Mouse (Mus musculus) midbrain, embryonic 10.5 days (tissue): ENCODE data around the gene Tspan5. TPM values are rescaled to one million over a fixed set of nuclear protein-coding genes. Genes with fewer than 3 reads are reported as not detected.

Source experiments
- DNase-seq: peaks from one replicate; pipeline ENCODE4 v3.0.0-alpha.2; 2017; ENCODE audit warnings: low spot score
- H3K27ac ChIP-seq: fragments of 300-500 bp; sonication (generic); replicated peaks from 2 replicates; pipeline ENCODE4 v1.5.1; 2016; ENCODE audit warnings: mild to moderate bottlenecking
- H3K27me3 ChIP-seq: fragments of 300-500 bp; sonication (generic); 2 replicates; pipeline ENCODE4 v1.6.1; 2016; ENCODE audit warnings: low read depth, mild to moderate bottlenecking; ENCODE audit not compliant: poor library complexity, severe bottlenecking
- H3K36me3 ChIP-seq: fragments of 300-500 bp; sonication (generic); 2 replicates; pipeline ENCODE4 v1.6.1; 2016; ENCODE audit warnings: mild to moderate bottlenecking, moderate library complexity
- H3K4me1 ChIP-seq: fragments of 300-500 bp; sonication (generic); 2 replicates; pipeline ENCODE4 v1.6.1; 2016
- H3K4me3 ChIP-seq: fragments of 300-500 bp; sonication (generic); 2 replicates; pipeline ENCODE4 v1.5.1; 2016; ENCODE audit warnings: mild to moderate bottlenecking, moderate library complexity
- H3K9me3 ChIP-seq: fragments of 300-500 bp; sonication (generic); replicated peaks from 2 replicates; pipeline ENCODE4 v1.6.1; 2016; ENCODE audit warnings: mild to moderate bottlenecking
- WGBS: fragments of 180-500 bp; shearing (Covaris S2); methylation state at CpG from one replicate; pipeline ENCODE4 v1.1.7; 2016; 5-methylcytosine and 5-hydroxymethylcytosine counted together
- polyA plus RNA-seq: library from polyadenylated mRNA; unstranded; fragments of >200 nt; fragmentation: Nextera tagmentation; extraction: Ambion mirVana; gene quantifications from 2 replicates; pipeline ENCODE4 v1.2.1, GENCODE M21; 2016

Tspan5 gene
- polyA plus RNA-seq, 1 experiment from 2014 or later = 28.1 TPM

DNA sequence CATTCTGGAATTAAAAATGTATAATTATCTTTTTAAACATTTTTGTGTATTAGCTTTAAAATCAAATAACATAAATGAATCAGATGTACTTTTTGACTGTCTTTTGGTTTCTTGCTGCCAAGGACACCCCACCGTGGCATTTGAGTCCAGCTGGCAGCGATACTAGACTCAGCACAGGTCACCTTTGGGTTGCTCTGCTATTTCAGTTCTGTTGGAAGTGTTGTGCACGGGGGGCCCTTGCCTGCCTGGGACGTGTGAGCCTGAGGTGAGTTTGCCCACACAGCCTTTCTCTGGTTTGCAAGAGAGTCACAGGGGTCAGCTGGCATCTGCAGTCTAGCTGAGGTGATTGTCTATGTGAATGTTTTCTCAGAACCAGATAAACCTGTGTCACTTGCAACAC is 65.8 kb downstream of the Tspan5 start:
- no peak for DNase-seq
- Histone ChIP-seq H3K36me3 (no peaks in the 10 kb centered on the region), H3K4me3 (no peak overlapping the region), H3K27ac (no peak overlapping the region), H3K9me3 (no peaks in the 10 kb centered on the region), H3K27me3 (no peaks in the 10 kb centered on the region), H3K4me1 (peaks cover 25% of the 10 kb centered on the region)
- 85% methylated on average over 4 of the region's 4 CpGs for WGBS

DNA sequence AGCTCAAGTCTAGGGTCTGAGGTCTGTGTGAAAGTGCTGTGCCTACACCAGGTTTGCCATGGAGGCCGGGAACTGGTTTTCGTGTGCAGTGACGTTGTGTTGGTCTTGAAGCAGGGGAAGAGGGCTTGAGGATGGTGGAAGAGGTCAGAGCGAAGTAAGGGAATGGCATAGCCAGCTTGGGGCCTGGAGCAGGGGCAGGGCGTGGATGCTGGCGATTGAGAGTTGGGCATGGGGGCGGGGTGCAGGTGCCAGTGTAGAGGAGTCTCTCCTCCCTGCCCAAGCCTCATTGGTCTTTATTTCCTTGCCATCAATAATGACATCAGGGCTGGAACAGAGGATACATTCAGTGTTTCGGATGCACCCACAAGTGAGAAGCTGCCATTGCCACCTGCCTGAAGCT is 67.5 kb downstream of the Tspan5 start:
- 91% methylated on average over 8 of the region's 8 CpGs for WGBS
- Histone ChIP-seq H3K4me3 (no peak overlapping the region), H3K4me1 (peaks cover 22% of the 10 kb centered on the region), H3K9me3 (no peaks in the 10 kb centered on the region), H3K27ac (no peak overlapping the region), H3K27me3 (no peaks in the 10 kb centered on the region), H3K36me3 (no peaks in the 10 kb centered on the region)
- no peak for DNase-seq

DNA sequence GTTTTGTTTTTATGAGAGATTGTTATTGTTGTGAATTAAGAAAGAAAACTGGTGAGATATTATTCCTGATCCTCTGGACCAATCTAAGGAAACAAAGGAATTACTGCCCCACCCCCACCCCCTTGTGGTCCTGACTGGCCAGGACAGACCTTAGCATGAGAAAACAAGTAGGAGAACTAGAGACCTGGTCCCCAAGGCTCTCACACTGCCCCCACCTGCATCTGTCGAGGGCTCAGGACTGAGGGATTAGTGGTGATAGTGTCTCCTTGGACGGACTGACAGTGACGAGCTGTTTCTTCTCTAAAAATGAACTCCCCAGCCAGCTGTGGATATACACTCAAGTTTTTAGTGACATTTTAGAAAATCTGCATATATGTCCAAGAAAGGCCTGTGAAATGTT is 70.6 kb downstream of the Tspan5 start:
- WGBS = 23% methylated on average over 3 of the region's 3 CpGs
- DNase-seq = no peak
- Histone ChIP-seq H3K36me3 (no peaks in the 10 kb centered on the region), H3K9me3 (no peaks in the 10 kb centered on the region), H3K27me3 (no peaks in the 10 kb centered on the region), H3K4me1 (peaks cover 31% of the 10 kb centered on the region), H3K27ac (0 out of 2 replicates have a peak overlapping the region, but pooled peaks have one; percentile 23), H3K4me3 (no peak overlapping the region)

DNA sequence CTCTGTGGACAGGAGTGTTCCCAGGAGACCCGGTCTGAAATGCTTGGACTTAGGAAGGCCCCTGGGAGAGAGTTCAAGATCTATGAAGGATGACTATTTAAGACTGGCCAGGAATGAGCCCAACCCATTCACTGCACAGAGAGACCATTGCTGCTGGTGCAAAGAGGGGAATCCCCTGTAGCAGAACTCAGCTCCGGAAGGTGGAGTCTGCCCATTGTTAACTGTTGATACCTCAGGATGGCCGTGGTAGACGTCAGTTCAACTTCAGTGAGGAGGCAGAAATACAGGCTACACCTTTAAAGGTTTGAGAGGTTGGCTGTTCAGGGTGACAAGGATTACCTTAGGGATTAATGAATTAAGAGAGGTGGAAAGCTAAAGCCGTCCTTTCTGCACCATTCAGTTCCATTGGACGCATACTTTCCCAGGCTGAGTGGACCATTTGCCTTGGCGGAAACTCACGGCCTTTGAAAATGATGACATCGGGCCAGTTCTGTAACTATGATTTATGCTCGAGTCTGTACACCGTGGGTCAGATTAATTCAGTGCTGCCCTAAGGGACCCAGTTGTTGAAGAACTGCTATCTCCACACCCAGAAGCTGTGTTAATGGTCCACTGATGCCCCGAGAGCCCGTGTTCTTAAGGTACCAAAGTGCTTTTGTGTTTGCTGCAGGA is 71.3 kb downstream of the Tspan5 start:
- 86% methylated on average over 13 of the region's 13 CpGs for WGBS
- Histone ChIP-seq H3K4me1 (peaks cover 31% of the 10 kb centered on the region), H3K4me3 (no peak overlapping the region), H3K9me3 (no peaks in the 10 kb centered on the region), H3K27me3 (no peaks in the 10 kb centered on the region), H3K27ac (peak overlapping the region; percentile 23; the same call in 1 of the 2 replicates), H3K36me3 (no peaks in the 10 kb centered on the region)
- DNase-seq = no peak

DNA sequence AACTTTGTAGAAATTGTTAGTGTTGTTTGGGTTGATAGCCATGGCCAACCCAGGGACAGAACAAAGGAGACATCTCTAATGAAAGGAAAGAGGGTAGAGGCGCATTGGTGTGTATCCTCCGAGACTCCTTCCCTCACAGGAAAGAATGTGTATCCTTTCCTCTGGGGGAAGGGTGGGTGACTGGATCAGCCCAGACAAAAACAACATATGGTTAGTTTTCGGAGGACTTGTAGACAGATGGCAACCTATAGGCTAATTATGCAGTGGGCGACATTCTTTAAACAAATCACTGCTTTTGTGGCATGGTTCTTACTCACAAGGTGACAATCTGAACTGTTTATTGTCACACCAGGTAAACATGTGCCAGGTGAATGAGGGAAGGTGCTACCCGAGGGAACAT is 72.5 kb downstream of the Tspan5 start:
- no peak for DNase-seq
- Histone ChIP-seq H3K4me3 (no peak overlapping the region), H3K9me3 (no peaks in the 10 kb centered on the region), H3K36me3 (no peaks in the 10 kb centered on the region), H3K27me3 (no peaks in the 10 kb centered on the region), H3K4me1 (peaks cover 38% of the 10 kb centered on the region), H3K27ac (peak overlapping the region; percentile 43)
- 80% methylated on average over 5 of the region's 5 CpGs for WGBS

DNA sequence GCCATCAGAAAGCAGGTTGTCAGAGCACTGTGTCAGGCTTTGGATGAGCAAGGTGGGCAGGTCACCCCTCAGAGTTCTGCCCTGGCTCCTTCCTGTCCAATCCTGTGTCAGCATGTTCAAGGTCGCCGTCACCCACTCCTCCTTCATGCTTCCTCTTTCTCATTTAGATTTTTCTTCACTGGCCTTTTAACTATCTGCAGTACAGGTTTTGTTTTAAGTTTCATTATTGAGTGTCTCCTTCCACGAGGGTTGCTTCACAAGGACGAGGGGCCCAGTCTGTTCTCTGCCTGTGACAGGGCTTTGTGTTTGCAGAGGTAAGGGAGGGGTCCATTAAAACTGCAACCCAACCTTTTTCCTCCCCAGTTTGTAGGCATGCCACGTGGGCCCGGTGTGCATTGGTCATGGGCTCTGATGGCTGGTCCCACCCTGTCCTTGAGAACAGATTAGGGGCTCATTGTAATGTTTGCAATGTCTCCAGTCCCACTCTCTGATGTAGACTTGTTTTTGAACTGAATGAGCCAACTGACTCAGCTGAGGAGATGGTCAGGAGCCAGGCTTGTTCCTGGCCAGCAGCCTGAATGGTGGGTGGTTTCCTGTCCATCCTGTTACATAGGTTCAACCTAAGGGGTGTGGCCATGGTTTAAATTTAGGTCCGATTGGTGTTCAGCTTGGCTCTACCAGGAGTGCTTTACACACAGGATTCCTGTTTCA is 73.3 kb downstream of the Tspan5 start:
- Histone ChIP-seq H3K27me3 (no peaks in the 10 kb centered on the region), H3K9me3 (no peaks in the 10 kb centered on the region), H3K4me1 (peaks cover 40% of the 10 kb centered on the region), H3K27ac (peak overlapping the region; percentile 43), H3K4me3 (no peak overlapping the region), H3K36me3 (no peaks in the 10 kb centered on the region)
- 90% methylated on average over 7 of the region's 7 CpGs for WGBS
- DNase-seq = no peak

DNA sequence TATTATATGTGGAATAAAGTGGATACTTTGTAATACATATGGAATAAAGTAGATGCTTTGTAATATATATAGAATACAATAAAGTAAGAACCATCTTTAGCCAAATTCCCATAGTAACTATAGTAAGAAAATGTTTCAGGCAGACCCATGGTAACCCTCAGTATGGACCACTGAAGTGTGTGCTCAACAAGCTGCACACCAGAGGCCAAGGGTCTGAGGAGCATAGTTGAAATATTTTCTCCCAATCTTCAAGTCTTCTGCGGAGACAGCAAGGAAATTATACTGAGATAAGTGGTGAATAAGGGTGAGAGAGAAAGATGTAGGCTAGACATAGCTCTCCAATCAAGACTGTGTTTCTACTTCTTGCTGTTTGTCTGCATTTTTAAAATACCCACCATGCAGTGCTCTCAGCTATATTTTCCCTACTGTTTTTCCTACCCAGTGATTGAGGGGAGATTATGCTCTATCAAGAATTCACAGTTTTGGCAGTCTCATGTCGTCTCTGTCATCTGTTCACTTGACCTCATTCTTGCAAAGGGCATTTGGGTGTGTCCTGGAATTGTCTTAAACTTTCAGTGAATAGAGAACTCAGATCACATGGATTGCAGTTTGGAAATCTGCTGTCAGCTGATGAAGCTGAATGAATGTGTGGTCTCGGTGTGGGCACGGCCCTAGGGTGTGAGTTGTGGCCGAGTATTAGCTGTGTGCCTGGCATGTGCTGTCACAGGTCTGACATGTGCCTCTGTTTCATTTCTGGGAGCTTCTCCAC is 75.1 kb downstream of the Tspan5 start:
- H3K36me3 ChIP-seq = no peaks in the 10 kb centered on the region
- H3K9me3 ChIP-seq = no peaks in the 10 kb centered on the region
- no peak overlapping the region for H3K27ac ChIP-seq
- no peaks in the 10 kb centered on the region for H3K27me3 ChIP-seq
- 73% methylated on average over 5 of the region's 5 CpGs for WGBS
- peaks cover 51% of the 10 kb centered on the region for H3K4me1 ChIP-seq
- no peak overlapping the region for H3K4me3 ChIP-seq
- DNase-seq = no peak

DNA sequence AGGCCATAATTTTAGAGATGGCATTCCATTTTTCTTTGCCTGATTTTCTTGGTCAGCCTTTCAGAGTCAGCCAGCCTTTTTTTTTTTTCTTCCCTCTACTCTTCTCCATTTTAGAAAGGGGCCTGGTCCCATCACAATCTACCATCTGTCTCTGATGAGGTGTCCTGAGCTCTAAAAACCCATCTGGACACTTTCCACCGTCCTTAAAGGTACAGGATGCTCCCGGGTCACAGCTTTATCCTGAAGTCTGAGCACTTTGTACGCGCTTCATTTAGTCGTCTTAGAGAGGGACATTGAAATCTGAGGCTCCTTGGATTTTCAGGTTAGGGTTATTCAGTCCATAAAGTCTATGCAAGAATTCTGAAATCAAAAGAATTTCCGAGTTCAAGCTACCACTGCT is 77.9 kb downstream of the Tspan5 start:
- Histone ChIP-seq H3K4me1 (peaks cover 54% of the 10 kb centered on the region), H3K9me3 (no peaks in the 10 kb centered on the region), H3K27ac (no peak overlapping the region), H3K4me3 (no peak overlapping the region), H3K27me3 (no peaks in the 10 kb centered on the region), H3K36me3 (0 out of 2 replicates have a peak, but pooled peaks cover 3% of the 10 kb centered on the region)
- DNase-seq = no peak
- 89% methylated on average over 6 of the region's 6 CpGs for WGBS

DNA sequence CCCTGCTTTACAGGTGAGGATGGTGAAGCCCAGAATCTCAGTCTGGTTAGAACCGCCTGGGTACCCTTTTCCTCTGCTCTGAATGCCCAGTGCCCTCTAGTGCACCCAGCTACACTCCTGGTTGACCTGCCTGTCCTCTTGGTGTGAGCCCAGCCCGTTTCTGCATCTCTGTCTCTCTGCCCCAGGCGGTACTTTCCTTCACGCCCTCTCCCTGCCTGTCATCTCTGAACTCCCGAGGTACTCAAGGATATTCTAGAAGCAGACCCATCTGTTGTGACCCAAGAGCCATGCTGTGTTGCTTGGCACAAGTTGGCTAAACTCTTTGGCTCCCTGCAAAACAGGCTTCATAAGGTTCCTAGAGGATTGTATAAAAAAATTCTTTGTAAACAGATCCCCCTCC is 78.3 kb downstream of the Tspan5 start:
- H3K9me3 ChIP-seq = no peaks in the 10 kb centered on the region
- peaks cover 55% of the 10 kb centered on the region for H3K4me1 ChIP-seq
- no peaks in the 10 kb centered on the region for H3K27me3 ChIP-seq
- 0 out of 2 replicates have a peak, but pooled peaks cover 3% of the 10 kb centered on the region for H3K36me3 ChIP-seq
- WGBS = 82% methylated on average over 5 of the region's 5 CpGs
- no peak overlapping the region for H3K27ac ChIP-seq
- DNase-seq = no peak
- H3K4me3 ChIP-seq = no peak overlapping the region

DNA sequence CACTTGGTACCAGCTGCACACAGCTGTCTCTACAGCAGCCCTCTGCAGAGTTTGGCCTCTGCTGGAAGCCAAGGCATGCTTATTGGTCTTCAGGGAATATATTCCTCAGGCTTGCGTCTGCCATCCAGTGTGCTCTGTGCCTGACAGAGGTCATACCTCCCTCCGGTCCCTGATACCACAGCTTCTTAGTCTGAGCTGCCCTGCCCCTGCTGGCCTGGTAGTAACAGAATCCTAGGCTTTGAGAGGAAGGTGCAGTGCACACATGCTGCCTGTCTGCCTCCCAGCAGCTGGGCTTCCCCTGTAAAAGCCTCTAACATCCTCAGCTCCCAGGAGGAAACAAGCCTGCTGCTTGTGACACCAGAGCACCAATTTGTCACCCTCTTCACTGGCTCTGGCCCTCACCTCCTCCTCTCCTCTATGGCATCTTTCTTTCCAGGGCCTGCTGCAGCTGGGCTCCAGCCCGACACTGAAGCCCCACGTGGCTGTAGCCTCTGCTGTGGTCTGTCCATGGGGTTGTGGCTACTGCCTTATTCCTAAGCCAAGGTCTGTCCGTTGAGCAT is 80.0 kb downstream of the Tspan5 start:
- DNase-seq = peak; percentile 20

DNA sequence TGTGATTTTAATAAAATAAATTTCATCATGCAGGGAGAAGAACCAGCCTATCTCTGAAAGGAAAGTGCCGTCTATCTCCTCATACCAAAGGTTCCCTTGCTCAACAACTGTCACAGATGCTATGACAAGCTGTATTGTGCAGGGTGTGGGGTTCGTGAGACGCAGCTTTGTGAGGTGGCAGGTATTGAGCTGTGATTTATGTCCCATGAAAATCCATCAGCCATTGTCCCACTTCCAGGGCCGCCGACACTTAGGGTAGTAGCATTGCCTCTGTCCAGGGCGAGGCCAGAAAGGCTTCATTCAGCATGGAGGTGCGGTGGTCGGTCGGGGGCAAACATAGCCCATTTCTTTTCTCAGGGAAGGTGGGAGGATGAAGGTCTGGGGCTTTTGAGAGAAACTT is 81.9 kb downstream of the Tspan5 start:
- Histone ChIP-seq H3K36me3 (0 out of 2 replicates have a peak, but pooled peaks cover 3% of the 10 kb centered on the region), H3K27me3 (no peaks in the 10 kb centered on the region), H3K4me3 (no peak overlapping the region), H3K27ac (no peak overlapping the region), H3K4me1 (peaks cover 68% of the 10 kb centered on the region), H3K9me3 (no peaks in the 10 kb centered on the region)
- WGBS = 94% methylated on average over 9 of the region's 9 CpGs
- DNase-seq = no peak

More for the DNA sequence above, 80.0 kb downstream of the Tspan5 start:
- H3K4me1 ChIP-seq = peaks cover 71% of the 10 kb centered on the region
- 0 out of 2 replicates have a peak, but pooled peaks cover 3% of the 10 kb centered on the region for H3K36me3 ChIP-seq
- no peaks in the 10 kb centered on the region for H3K27me3 ChIP-seq
- H3K4me3 ChIP-seq = no peak overlapping the region
- H3K27ac ChIP-seq = peak overlapping the region; percentile 71
- H3K9me3 ChIP-seq = no peaks in the 10 kb centered on the region
- 68% methylated on average over 5 of the region's 5 CpGs for WGBS

DNA sequence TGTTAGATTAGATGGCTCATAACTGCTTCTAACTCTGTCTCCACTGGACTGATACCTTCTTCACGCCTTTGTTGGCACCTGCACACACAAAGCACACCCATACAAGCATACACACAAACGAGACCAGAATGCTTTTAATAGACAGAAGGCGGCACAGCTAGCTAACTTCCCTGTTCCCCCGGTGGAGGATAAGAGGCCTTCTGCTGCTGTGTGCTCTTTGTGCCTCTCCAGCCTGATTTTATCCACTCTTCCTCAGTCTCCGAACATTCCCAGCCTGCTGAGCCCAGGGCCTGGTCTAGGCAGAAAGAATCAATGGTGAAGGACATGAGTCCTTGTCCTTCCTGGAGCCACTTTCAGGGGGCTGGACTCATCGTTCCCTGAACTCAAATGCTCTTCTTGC is 83.3 kb downstream of the Tspan5 start:
- Histone ChIP-seq H3K9me3 (no peaks in the 10 kb centered on the region), H3K27me3 (no peaks in the 10 kb centered on the region), H3K4me1 (peaks cover 62% of the 10 kb centered on the region), H3K27ac (peak overlapping the region; percentile 7; the same call in 1 of the 2 replicates), H3K4me3 (no peak overlapping the region), H3K36me3 (0 out of 2 replicates have a peak, but pooled peaks cover 3% of the 10 kb centered on the region)
- WGBS = 85% methylated on average over 6 of the region's 6 CpGs
- DNase-seq = no peak
